Mouse (Mus musculus) limb, embryonic 12.5 days (tissue): ENCODE measurements around the gene Btbd7. TPM values are rescaled to one million over a fixed set of nuclear protein-coding genes. Genes with fewer than 3 reads are reported as not detected.

Experiments
- ATAC-seq: fragments of 200-750 bp; cut with Nextera tagmentation; 2 replicates; pipeline ENCODE4 v1.8.0; 2017; ENCODE audit warnings: low read depth, moderate TSS enrichment; ENCODE audit not compliant: insufficient number of reproducible peaks, insufficient read depth, low FRiP score, low TSS enrichment
- H3K27ac ChIP-seq: fragments of 300-500 bp; sonication (generic); 2 replicates; pipeline ENCODE4 v1.5.1; 2016; ENCODE audit warnings: mild to moderate bottlenecking, moderate library complexity
- H3K27me3 ChIP-seq: fragments of 300-500 bp; sonication (generic); 2 replicates; pipeline ENCODE4 v1.6.1; 2016; ENCODE audit warnings: mild to moderate bottlenecking, moderate library complexity
- H3K36me3 ChIP-seq: fragments of 300-500 bp; sonication (generic); 2 replicates; pipeline ENCODE4 v1.6.1; 2016; ENCODE audit warnings: mild to moderate bottlenecking, moderate library complexity
- H3K4me1 ChIP-seq: fragments of 300-500 bp; sonication (generic); replicated peaks from 2 replicates; pipeline ENCODE4 v1.6.1; 2016
- H3K4me2 ChIP-seq: fragments of 300-500 bp; sonication (generic); 2 replicates; pipeline ENCODE4 v1.6.1; 2016; ENCODE audit warnings: mild to moderate bottlenecking, moderate library complexity
- H3K4me3 ChIP-seq: fragments of 300-500 bp; sonication (generic); replicated peaks from 2 replicates; pipeline ENCODE4 v1.5.1; 2016; ENCODE audit warnings: mild to moderate bottlenecking
- H3K9ac ChIP-seq: fragments of 300-500 bp; sonication (generic); replicated peaks from 2 replicates; pipeline ENCODE4 v1.6.1; 2016; ENCODE audit warnings: mild to moderate bottlenecking, moderate library complexity
- H3K9me3 ChIP-seq: fragments of 300-500 bp; sonication (generic); 2 replicates; pipeline ENCODE4 v1.6.1; 2016; ENCODE audit warnings: mild to moderate bottlenecking, moderate library complexity
- WGBS: fragments of 180-500 bp; shearing (Covaris S2); methylation state at CpG from one replicate; pipeline ENCODE4 v1.1.7; 2016; 5-methylcytosine and 5-hydroxymethylcytosine counted together
- polyA plus RNA-seq: library from polyadenylated mRNA; unstranded; fragments of >200 nt; fragmentation: Nextera tagmentation; extraction: Ambion mirVana; gene quantifications from 2 replicates; pipeline ENCODE4 v1.2.1, GENCODE M21; 2016

Btbd7 gene
- polyA plus RNA-seq, 1 experiment from 2014 or later = 28.8 TPM

- H3K4me1 ChIP-seq = no peaks in the 10 kb centered on the region
- ATAC-seq = no peak
- no peak overlapping the region for H3K27ac ChIP-seq
- WGBS = 43% methylated on average over 3 of the region's 3 CpGs
- no peaks in the 10 kb centered on the region for H3K27me3 ChIP-seq
- no peak overlapping the region for H3K9ac ChIP-seq
- H3K36me3 ChIP-seq = peaks cover 66% of the 10 kb centered on the region
- H3K4me3 ChIP-seq = no peak overlapping the region
- H3K9me3 ChIP-seq = no peaks in the 10 kb centered on the region
- H3K4me2 ChIP-seq = no peak overlapping the region
These were observed 98.8 kb downstream of the Btbd7 start for GRCm38 (mm10) chr12:102779452-102779851.

GRCm38 (mm10) chr12:102778151-102778550, 100.1 kb downstream of the Btbd7 start:
- Histone ChIP-seq H3K4me2 (no peak overlapping the region), H3K9ac (no peak overlapping the region), H3K4me3 (no peak overlapping the region), H3K27ac (no peak overlapping the region), H3K27me3 (no peaks in the 10 kb centered on the region), H3K9me3 (no peaks in the 10 kb centered on the region), H3K4me1 (no peaks in the 10 kb centered on the region), H3K36me3 (peaks cover 65% of the 10 kb centered on the region)
- WGBS = 87% methylated on average over 5 of the region's 5 CpGs
- ATAC-seq = no peak

GRCm38 (mm10) chr12:102776035-102776434, 102.2 kb downstream of the Btbd7 start:
- 0 out of 2 replicates have a peak, but pooled peaks cover 6% of the 10 kb centered on the region for H3K9me3 ChIP-seq
- no peaks in the 10 kb centered on the region for H3K4me1 ChIP-seq
- H3K4me2 ChIP-seq = no peak overlapping the region
- no peaks in the 10 kb centered on the region for H3K27me3 ChIP-seq
- ATAC-seq = no peak
- H3K36me3 ChIP-seq = peaks cover 70% of the 10 kb centered on the region
- H3K9ac ChIP-seq = no peak overlapping the region
- H3K4me3 ChIP-seq = no peak overlapping the region
- 94% methylated on average over 14 of the region's 14 CpGs for WGBS
- no peak overlapping the region for H3K27ac ChIP-seq

- H3K4me3 ChIP-seq = no peak overlapping the region
- 95% methylated on average over 5 of the region's 5 CpGs for WGBS
- H3K27ac ChIP-seq = no peak overlapping the region
- H3K4me1 ChIP-seq = no peaks in the 10 kb centered on the region
- ATAC-seq = no peak
- H3K27me3 ChIP-seq = no peaks in the 10 kb centered on the region
- H3K9me3 ChIP-seq = 0 out of 2 replicates have a peak, but pooled peaks cover 6% of the 10 kb centered on the region
- H3K36me3 ChIP-seq = peaks cover 95% of the 10 kb centered on the region
- H3K9ac ChIP-seq = no peak overlapping the region
- no peak overlapping the region for H3K4me2 ChIP-seq
These were observed 105.6 kb downstream of the Btbd7 start for GRCm38 (mm10) chr12:102772676-102773075.

- no peak for ATAC-seq
- Histone ChIP-seq H3K27ac (no peak overlapping the region), H3K4me3 (no peak overlapping the region), H3K27me3 (no peaks in the 10 kb centered on the region), H3K9me3 (0 out of 2 replicates have a peak, but pooled peaks cover 6% of the 10 kb centered on the region), H3K9ac (no peak overlapping the region), H3K4me2 (no peak overlapping the region), H3K36me3 (peaks cover 95% of the 10 kb centered on the region), H3K4me1 (no peaks in the 10 kb centered on the region)
- WGBS = 92% methylated on average over 8 of the region's 8 CpGs
These were observed 106.7 kb downstream of the Btbd7 start for GRCm38 (mm10) chr12:102771601-102772000.

GRCm38 (mm10) chr12:102769000-102769399, 109.3 kb downstream of the Btbd7 start:
- 93% methylated on average over 4 of the region's 4 CpGs for WGBS
- Histone ChIP-seq H3K9me3 (0 out of 2 replicates have a peak, but pooled peaks cover 6% of the 10 kb centered on the region), H3K4me1 (no peaks in the 10 kb centered on the region), H3K4me2 (no peak overlapping the region), H3K27ac (no peak overlapping the region), H3K4me3 (no peak overlapping the region), H3K9ac (no peak overlapping the region), H3K27me3 (no peaks in the 10 kb centered on the region), H3K36me3 (peaks cover 92% of the 10 kb centered on the region)
- no peak for ATAC-seq

- Histone ChIP-seq H3K9ac (no peak overlapping the region), H3K9me3 (no peaks in the 10 kb centered on the region), H3K4me1 (peaks cover 12% of the 10 kb centered on the region), H3K27me3 (no peaks in the 10 kb centered on the region), H3K36me3 (peaks cover 54% of the 10 kb centered on the region), H3K4me2 (no peak overlapping the region), H3K27ac (no peak overlapping the region), H3K4me3 (no peak overlapping the region)
- ATAC-seq = no peak
These were observed 114.6 kb downstream of the Btbd7 start for GRCm38 (mm10) chr12:102763696-102764095.

- Histone ChIP-seq H3K27me3 (no peaks in the 10 kb centered on the region), H3K27ac (no peak overlapping the region), H3K4me3 (no peak overlapping the region), H3K4me1 (peaks cover 16% of the 10 kb centered on the region), H3K4me2 (no peak overlapping the region), H3K9ac (no peak overlapping the region), H3K9me3 (no peaks in the 10 kb centered on the region), H3K36me3 (peaks cover 35% of the 10 kb centered on the region)
- 88% methylated on average over 3 of the region's 3 CpGs for WGBS
- ATAC-seq = no peak
These were observed 116.6 kb downstream of the Btbd7 start for GRCm38 (mm10) chr12:102761668-102762067.

- 1% methylated on average over 5 of the region's 5 CpGs for WGBS
These were observed 119.3 kb downstream of the Btbd7 start for GRCm38 (mm10) chr12:102758936-102759335.

GRCm38 (mm10) chr12:102758403-102758756, 119.9 kb downstream of the Btbd7 start, which contains the start of gene Gm20604:
Gm20604 (minus strand) TSS chr12:102758672.
- H3K36me3 ChIP-seq = peaks cover 22% of the 10 kb centered on the region
- H3K4me3 ChIP-seq = peak within 1 kb of the TSS; percentile 79
- H3K9me3 ChIP-seq = no peaks in the 10 kb centered on the region
- WGBS = under 1% methylated on average over 10 of the region's 10 CpGs
- H3K4me2 ChIP-seq = peak within 1 kb of the TSS; percentile 86
- peak within 1 kb of the TSS; percentile 91 for H3K27ac ChIP-seq
- no peak for ATAC-seq
- H3K27me3 ChIP-seq = no peaks in the 10 kb centered on the region
- peak within 1 kb of the TSS; percentile 77 for H3K9ac ChIP-seq
- H3K4me1 ChIP-seq = peaks cover 20% of the 10 kb centered on the region

More at GRCm38 (mm10) chr12:102758936-102759335, 119.3 kb downstream of the Btbd7 start:
- H3K4me2 ChIP-seq = peak overlapping the region; percentile 86
- no peaks in the 10 kb centered on the region for H3K9me3 ChIP-seq
- H3K36me3 ChIP-seq = peaks cover 26% of the 10 kb centered on the region
- H3K4me3 ChIP-seq = peak overlapping the region; percentile 79
- H3K27ac ChIP-seq = no peak overlapping the region
- peaks cover 20% of the 10 kb centered on the region for H3K4me1 ChIP-seq
- peak overlapping the region; percentile 77 for H3K9ac ChIP-seq
- H3K27me3 ChIP-seq = no peaks in the 10 kb centered on the region
- no peak for ATAC-seq

- H3K36me3 ChIP-seq = peaks cover 22% of the 10 kb centered on the region
- under 1% methylated on average over 73 of the region's 73 CpGs for WGBS
These were observed 120.4 kb downstream of the Btbd7 start, which contains the start of the genes Gm28051, Gon7 and Ubr7 for GRCm38 (mm10) chr12:102757689-102758402. Gm28051 (minus strand) TSS chr12:102757765. Gon7 (minus strand) TSS chr12:102757803. Ubr7 (plus strand) TSS chr12:102757967.

More at GRCm38 (mm10) chr12:102757689-102758402, 120.4 kb downstream of the Btbd7 start, which contains the start of the genes Gm28051, Gon7 and Ubr7:
- Histone ChIP-seq H3K4me1 (peaks cover 20% of the 10 kb centered on the region), H3K4me2 (peak within 1 kb of the TSS; percentile 86), H3K27me3 (no peaks in the 10 kb centered on the region), H3K9me3 (no peaks in the 10 kb centered on the region), H3K9ac (peak within 1 kb of the TSS; percentile 77), H3K4me3 (peak within 1 kb of the TSS; percentile 79), H3K27ac (peak within 1 kb of the TSS; percentile 91)
- peak; percentile 93 for ATAC-seq
